Mouse (Mus musculus) stomach, postnatal 0 days (tissue): ENCODE measurements around the gene Washc3. TPM values are rescaled to one million over a fixed set of nuclear protein-coding genes. Genes with fewer than 3 reads are reported as not detected.

Experiments
- ATAC-seq: fragments of 200-750 bp; cut with Nextera tagmentation; 2 replicates; pipeline ENCODE4 v1.8.0; 2017; ENCODE audit not compliant: low FRiP score, low TSS enrichment
- DNase-seq: peaks from one replicate; pipeline ENCODE4 v3.0.0-alpha.2; 2016; ENCODE audit warnings: low spot score
- H3K27ac ChIP-seq: fragments of 300-500 bp; sonication (generic); replicated peaks from 2 replicates; pipeline ENCODE4 v1.5.1; 2014; ENCODE audit warnings: mild to moderate bottlenecking, control low read depth
- H3K27me3 ChIP-seq: fragments of 300-500 bp; sonication (generic); 2 replicates; pipeline ENCODE4 v1.6.1; 2014; ENCODE audit warnings: low read length; ENCODE audit not compliant: control insufficient read depth, insufficient read depth
- H3K36me3 ChIP-seq: fragments of 300-500 bp; sonication (generic); 2 replicates; pipeline ENCODE4 v1.6.1; 2014; ENCODE audit warnings: low read length, mixed read lengths; ENCODE audit not compliant: control insufficient read depth, insufficient read depth
- H3K4me1 ChIP-seq: fragments of 300-500 bp; sonication (generic); replicated peaks from 2 replicates; pipeline ENCODE4 v1.6.1; 2014; ENCODE audit warnings: antibody characterized with exemption; ENCODE audit not compliant: control insufficient read depth, insufficient read depth
- H3K4me2 ChIP-seq: fragments of 300-500 bp; sonication (generic); replicated peaks from 2 replicates; pipeline ENCODE4 v1.6.1; 2014; ENCODE audit warnings: low read depth, mild to moderate bottlenecking, control low read depth, moderate library complexity
- H3K4me3 ChIP-seq: fragments of 300-500 bp; sonication (generic); 2 replicates; pipeline ENCODE4 v1.5.1; 2014; ENCODE audit warnings: low read depth, low read length, control low read depth
- H3K9ac ChIP-seq: fragments of 300-500 bp; sonication (generic); 2 replicates; pipeline ENCODE4 v1.6.1; 2014; ENCODE audit warnings: mild to moderate bottlenecking, low read length, control low read depth, mixed read lengths
- H3K9me3 ChIP-seq: fragments of 300-500 bp; sonication (generic); 2 replicates; pipeline ENCODE4 v1.6.1; 2016; ENCODE audit warnings: low read length; ENCODE audit not compliant: control insufficient read depth
- CTCF ChIP-seq: IDR thresholded peaks from 2 replicates; pipeline ENCODE4 v1.5.1; 2016; ENCODE audit warnings: antibody characterized with exemption, low read depth, mild to moderate bottlenecking, moderate library complexity
- EP300 ChIP-seq: optimal IDR thresholded peaks from 2 replicates; pipeline ENCODE3; 2016; ENCODE audit warnings: antibody characterized with exemption
- WGBS: fragments of 180-500 bp; shearing (Covaris S2); extraction: QIAGEN DNeasy Blood & Tissue Kit; methylation state at CpG from one replicate; pipeline ENCODE4 v1.1.7; 2014; 5-methylcytosine and 5-hydroxymethylcytosine counted together
- polyA plus RNA-seq: library from polyadenylated mRNA; unstranded; fragments of >200 nt; fragmentation: Nextera tagmentation; extraction: Ambion mirVana; gene quantifications from 2 replicates; pipeline ENCODE4 v1.2.1, GENCODE M21; 2015

The Washc3 gene
- polyA plus RNA-seq, 1 experiment from 2014 or later, result 69.4 TPM

- Histone ChIP-seq H3K4me2 (no peak overlapping the region), H3K4me3 (no peak overlapping the region), H3K36me3 (no peaks in the 10 kb centered on the region), H3K27me3 (no peaks in the 10 kb centered on the region), H3K9ac (no peak overlapping the region), H3K4me1 (no peaks in the 10 kb centered on the region), H3K27ac (no peak overlapping the region), H3K9me3 (no peaks in the 10 kb centered on the region)
- TF ChIP-seq CTCF, result no peak
- TF ChIP-seq EP300, result no peak
- 70% methylated on average over 10 of the region's 10 CpGs for WGBS
- ATAC-seq (no peak), DNase-seq (no peak)
Measured at GRCm38 (mm10) chr10:88288061-88288460, 87.2 kb downstream of the Washc3 start.

GRCm38 (mm10) chr10:88295091-88295490 lies 94.2 kb downstream of the Washc3 start:
- 81% methylated on average over 6 of the region's 6 CpGs for WGBS
- DNase-seq (no peak), ATAC-seq (no peak)

More at GRCm38 (mm10) chr10:88295091-88295490, 94.2 kb downstream of the Washc3 start:
- Histone ChIP-seq H3K4me1 (no peaks in the 10 kb centered on the region), H3K27ac (no peak overlapping the region), H3K4me3 (no peak overlapping the region), H3K4me2 (no peak overlapping the region), H3K9ac (no peak overlapping the region), H3K36me3 (no peaks in the 10 kb centered on the region), H3K27me3 (no peaks in the 10 kb centered on the region), H3K9me3 (no peaks in the 10 kb centered on the region)
- no peak for TF ChIP-seq CTCF
- no peak for TF ChIP-seq EP300

Other genes with a start within 250 kb of the Washc3 start
- gene Pmch, start 110.0 kb upstream of the Washc3 start, polyA plus RNA-seq, result not detected in 2 replicates
- 2.2 and 2.5 TPM in 2 replicates for gene Parpbp, start 54.2 kb upstream of the Washc3 start, polyA plus RNA-seq
- 32.0 and 37.4 TPM in 2 replicates for gene Nup37, start 54.1 kb upstream of the Washc3 start, polyA plus RNA-seq
- gene Dram1, start 178.0 kb downstream of the Washc3 start, polyA plus RNA-seq, result 2.4 and 2.8 TPM in 2 replicates
- 4.4 and 4.8 TPM in 2 replicates for gene Gnptab, start 178.0 kb downstream of the Washc3 start, polyA plus RNA-seq